8 mouse cellular contexts compared by ENCODE assay signal in the genomic region with DNA sequence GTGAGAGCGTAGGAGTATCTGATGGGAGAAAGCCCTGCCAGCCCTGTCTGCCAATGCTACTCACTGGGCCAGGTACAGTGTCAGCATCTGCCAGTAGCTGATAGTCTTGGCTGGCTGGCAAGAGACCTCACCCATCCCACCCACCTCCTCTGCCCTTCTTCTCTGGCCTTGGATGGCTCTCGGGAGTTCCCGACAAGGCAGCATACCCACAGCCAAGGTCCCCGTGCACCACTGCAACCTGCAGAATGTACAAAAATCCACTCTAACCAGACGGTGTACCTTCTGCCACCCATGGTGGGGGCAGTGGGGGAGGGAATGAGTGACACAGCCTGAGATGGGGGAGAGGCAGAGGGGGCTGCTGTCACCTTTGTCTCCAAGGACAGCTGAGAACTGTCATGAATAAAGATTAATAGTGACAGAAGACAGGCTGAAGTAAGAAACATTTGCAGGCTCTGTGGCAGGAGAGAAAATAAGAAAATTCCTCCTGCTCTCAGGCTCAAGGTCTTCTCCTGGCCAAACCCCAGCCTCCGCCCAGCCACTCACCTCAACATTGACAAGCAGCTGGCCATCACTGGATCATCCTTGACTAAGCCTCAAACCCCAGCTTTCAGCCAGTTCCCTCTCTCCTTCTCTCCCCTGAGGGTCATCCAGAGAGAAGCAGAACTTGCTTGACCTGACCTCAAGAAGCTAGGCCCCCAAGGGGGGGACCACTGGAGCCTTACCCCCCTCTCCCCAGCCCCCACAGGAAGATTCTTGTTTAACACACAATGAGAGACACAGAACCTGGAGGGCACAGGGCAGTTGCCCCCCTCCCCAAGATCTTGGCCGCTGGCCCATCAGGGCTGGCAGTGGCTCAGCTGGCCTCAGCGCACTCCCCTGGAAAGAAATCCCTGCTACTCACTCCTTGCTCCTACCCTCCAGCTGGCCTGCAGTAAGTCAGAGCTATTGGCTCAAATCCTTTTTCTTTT.
A peak's percentile ranks its signal among the peaks of the same experiment; 100 is the strongest.
DNase-seq lines count a peak whose midpoint lies in the region; ATAC-seq lines count a peak whose summit lies in the region.

No protein-coding gene starts in this region.

- WGBS in kidney, embryonic 16.5 days: 37% methylated on average over 8 of the region's 8 CpGs
- WGBS in neural tube, embryonic 14.5 days: 46% methylated on average over 8 of the region's 8 CpGs

- no peaks in the 10 kb centered on the region for H3K27me3 ChIP-seq in kidney, embryonic 16.5 days (ENCODE audit: insufficient read depth, low read length)
- H3K27me3 ChIP-seq in neural tube, embryonic 14.5 days (ENCODE audit: control insufficient read depth, insufficient read depth, low read length): no peaks in the 10 kb centered on the region

- H3K4me1 ChIP-seq in kidney, embryonic 16.5 days (ENCODE audit: insufficient read depth, low read length): peaks cover 37% of the 10 kb centered on the region
- H3K4me1 ChIP-seq in neural tube, embryonic 14.5 days (ENCODE audit: control insufficient read depth, insufficient read depth, low read length): peaks cover 3% of the 10 kb centered on the region; the same call in 1 of the 2 replicates

- no peaks in the 10 kb centered on the region for H3K36me3 ChIP-seq in kidney, embryonic 16.5 days (ENCODE audit: insufficient read depth, low read length)
- no peaks in the 10 kb centered on the region for H3K36me3 ChIP-seq in neural tube, embryonic 14.5 days (ENCODE audit: control insufficient read depth, insufficient read depth, low read length)

- ATAC-seq in kidney, embryonic 16.5 days (ENCODE audit: low FRiP score, low TSS enrichment): peak; percentile 50; the same call in 1 of the 2 replicates
- ATAC-seq in neural tube, embryonic 14.5 days (ENCODE audit: low read depth): peak; percentile 70

- 0 out of 2 replicates have a peak overlapping the region, but pooled peaks have one; percentile 16 for H3K9ac ChIP-seq in kidney, embryonic 16.5 days (replicated peaks; ENCODE audit: low read length)
- no peak overlapping the region for H3K9ac ChIP-seq in neural tube, embryonic 14.5 days (replicated peaks; ENCODE audit: low read depth, low read length)

- peak overlapping the region; percentile 56; the same call in 1 of the 2 replicates for H3K27ac ChIP-seq in kidney, embryonic 16.5 days (ENCODE audit: low read length)
- H3K27ac ChIP-seq in neural tube, embryonic 14.5 days (ENCODE audit: low read depth, low read length): no peak overlapping the region

- intact Hi-C loops in left cerebral cortex, postnatal 14 days (cut with DNase I): no loop called here

- H3K9me3 ChIP-seq in kidney, embryonic 16.5 days (ENCODE audit: low read length): no peaks in the 10 kb centered on the region
- H3K9me3 ChIP-seq in neural tube, embryonic 14.5 days (ENCODE audit: control insufficient read depth, low read length): no peaks in the 10 kb centered on the region

- H3K4me2 ChIP-seq in kidney, embryonic 16.5 days (replicated peaks; ENCODE audit: low read depth, low read length): 0 out of 2 replicates have a peak overlapping the region, but pooled peaks have one; percentile 15
- no peak overlapping the region for H3K4me2 ChIP-seq in neural tube, embryonic 14.5 days (ENCODE audit: low read depth, low read length)

- H3K4me3 ChIP-seq in kidney, embryonic 16.5 days (ENCODE audit: low read length): no peak overlapping the region
- no peak overlapping the region for H3K4me3 ChIP-seq in neural tube, embryonic 14.5 days (ENCODE audit: low read depth, low read length)

- peak; percentile 70 to 78 for DNase-seq in layer of hippocampus, postnatal 10 days (ENCODE audit: low spot score in 2 of 2)
- no peak for DNase-seq in layer of hippocampus, adult 18-20 months (ENCODE audit: low spot score in 2 of 2)
- peak; percentile 30 to 45 for DNase-seq in cerebellum, adult 18-20 months
- DNase-seq in gastrocnemius, postnatal 4 days (ENCODE audit: low spot score in 2 of 2): peak; percentile 52 to 66
- no peak for DNase-seq in frontal cortex, postnatal 25 days (ENCODE audit: low spot score in 2 of 2)
- DNase-seq in left cerebral cortex, postnatal 14 days (ENCODE audit: low spot score in 2 of 2): no peak

Comparison
In these comparisons a context has a peak if more than half of its experiments do, and no peak if none do; other contexts are left out.
1. DNase-seq: peak in layer of hippocampus, postnatal 10 days (2 of 2), cerebellum, adult 18-20 months (2 of 2) and gastrocnemius, postnatal 4 days (2 of 2); none in layer of hippocampus, adult 18-20 months (0 of 2), frontal cortex, postnatal 25 days (0 of 2) and left cerebral cortex, postnatal 14 days (0 of 2).